Mouse (Mus musculus): Measurements from ENCODE around the gene Tmem222. TPM values are rescaled to one million over a fixed set of nuclear protein-coding genes. Genes with fewer than 3 reads are reported as not detected.
A peak's percentile ranks its signal among the peaks of the same experiment; 100 is the strongest.

Tmem222 gene
- polyA plus RNA-seq, 1 experiment from 2014 or later = 55.5 TPM

DNA sequence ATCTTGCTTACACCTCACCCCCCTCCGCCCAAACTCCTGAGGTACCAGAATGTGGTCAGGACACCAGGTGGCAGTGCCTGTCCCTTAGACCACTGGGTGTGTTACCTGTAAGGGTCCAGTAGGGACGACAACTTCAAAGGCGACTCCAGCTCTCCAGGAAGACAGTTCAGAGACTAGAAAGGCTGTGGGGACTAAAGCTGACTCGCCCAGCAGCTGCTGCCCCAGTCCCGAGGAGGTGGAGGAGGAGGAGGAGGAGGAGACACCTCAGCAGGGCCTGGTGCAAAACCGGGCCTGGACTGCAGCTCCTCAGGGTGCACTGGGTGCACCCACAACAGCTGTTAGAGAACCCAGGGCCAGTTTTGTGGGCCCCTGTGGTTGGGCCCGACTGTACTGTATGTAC lies 14.7 kb downstream of the Tmem222 start, which contains the start of gene Sytl1:
Gene Sytl1 (minus strand): TSS at position 232 of the 400 bp plus-strand sequence.
- Histone ChIP-seq H3K9ac (ENCODE audit: low read length) (no peak within 1 kb of the TSS), H3K27me3 (ENCODE audit: control insufficient read depth, insufficient read depth, low read length) (no peaks in the 10 kb centered on the region), H3K4me3 (ENCODE audit: low read length) (peak within 1 kb of the TSS; percentile 27; the same call in 1 of the 2 replicates), H3K4me2 (ENCODE audit: low read depth, low read length) (peak within 1 kb of the TSS; percentile 25), H3K36me3 (ENCODE audit: control insufficient read depth, insufficient read depth) (peaks cover 23% of the 10 kb centered on the region), H3K27ac (ENCODE audit: low read length) (no peak within 1 kb of the TSS; the same call in 1 of the 2 replicates), H3K4me1 (ENCODE audit: control insufficient read depth, insufficient read depth, low read length) (no peaks in the 10 kb centered on the region), H3K9me3 (replicated peaks; ENCODE audit: control insufficient read depth, low read length) (no peaks in the 10 kb centered on the region)
- WGBS = 30% methylated on average over 7 of the region's 7 CpGs
- no peak for ATAC-seq (replicated peaks; ENCODE audit: extremely low read depth, insufficient read depth, low FRiP score)

DNA sequence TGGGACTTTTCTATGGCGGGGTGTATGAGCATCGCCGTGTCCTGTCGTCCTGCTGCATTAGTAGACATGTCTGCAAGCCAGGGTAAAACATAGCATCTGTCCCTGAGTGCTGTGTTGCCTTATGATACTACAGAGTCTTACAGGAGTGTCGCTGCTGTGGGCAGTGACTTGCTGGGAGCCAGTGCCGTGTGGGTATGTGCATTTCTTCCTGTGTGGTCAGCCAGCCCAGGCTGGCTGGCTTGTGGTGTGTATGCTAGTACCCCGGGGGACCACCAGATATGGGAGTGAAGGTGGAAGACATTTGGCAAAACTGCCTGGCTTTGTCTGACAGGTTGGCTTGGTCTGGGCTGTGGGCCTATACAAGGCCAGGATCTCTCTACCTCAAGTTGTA lies 15.2 kb downstream of the Tmem222 start:
- Histone ChIP-seq H3K4me3 (ENCODE audit: low read length) (peak overlapping the region; percentile 27; the same call in 1 of the 2 replicates), H3K9ac (ENCODE audit: low read length) (no peak overlapping the region), H3K27me3 (ENCODE audit: control insufficient read depth, insufficient read depth, low read length) (peaks cover 2% of the 10 kb centered on the region; the same call in 1 of the 2 replicates), H3K4me2 (ENCODE audit: low read depth, low read length) (peak overlapping the region; percentile 25), H3K9me3 (replicated peaks; ENCODE audit: control insufficient read depth, low read length) (no peaks in the 10 kb centered on the region), H3K36me3 (ENCODE audit: control insufficient read depth, insufficient read depth) (peaks cover 19% of the 10 kb centered on the region), H3K27ac (ENCODE audit: low read length) (no peak overlapping the region), H3K4me1 (ENCODE audit: control insufficient read depth, insufficient read depth, low read length) (no peaks in the 10 kb centered on the region)
- ATAC-seq (replicated peaks; ENCODE audit: extremely low read depth, insufficient read depth, low FRiP score) = no peak
- WGBS = 60% methylated on average over 7 of the region's 7 CpGs

DNA sequence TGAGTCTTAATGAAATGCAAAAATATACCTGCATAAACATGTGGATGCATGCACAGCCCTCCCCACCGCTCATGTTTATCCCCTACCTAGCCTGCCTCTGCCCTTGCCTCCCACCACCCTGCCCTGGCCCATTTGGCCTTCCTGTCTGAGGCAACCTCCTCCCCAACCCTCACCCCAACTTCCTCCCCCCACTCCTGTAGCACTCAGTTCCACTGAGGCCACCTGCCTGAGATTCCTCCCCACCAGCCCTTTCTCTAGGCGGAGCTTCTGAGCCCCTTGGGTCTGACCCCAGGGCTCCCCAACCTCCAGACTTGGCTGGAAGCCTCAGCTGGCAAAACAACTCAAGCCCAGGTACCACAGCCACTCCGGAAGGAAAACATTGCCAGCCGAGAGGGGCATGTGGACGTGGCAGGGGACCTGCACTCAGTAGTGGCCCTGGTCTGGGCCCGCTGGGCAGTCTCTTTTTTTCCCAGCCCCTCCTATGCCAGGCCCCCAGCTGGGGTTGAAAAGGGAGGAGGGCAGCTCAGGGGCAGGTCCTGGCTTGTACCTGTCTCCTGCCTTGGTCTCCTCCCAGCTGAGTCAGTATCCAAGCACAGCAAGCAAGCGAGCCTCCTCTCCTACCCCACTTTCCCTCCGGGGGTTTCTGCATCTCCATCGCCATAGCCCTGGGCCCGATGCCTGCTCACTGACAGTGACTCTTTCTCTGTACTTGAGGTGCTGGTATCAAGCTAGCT lies 15.8 kb downstream of the Tmem222 start:
- H3K9ac ChIP-seq (ENCODE audit: low read length) = no peak overlapping the region
- WGBS = 51% methylated on average over 10 of the region's 10 CpGs
- H3K4me2 ChIP-seq (ENCODE audit: low read depth, low read length) = peak overlapping the region; percentile 25
- H3K9me3 ChIP-seq (replicated peaks; ENCODE audit: control insufficient read depth, low read length) = no peaks in the 10 kb centered on the region
- ATAC-seq (replicated peaks; ENCODE audit: extremely low read depth, insufficient read depth, low FRiP score) = 0 out of 2 replicates have a peak, but pooled peaks have one; percentile 19
- no peak overlapping the region; the same call in 1 of the 2 replicates for H3K4me3 ChIP-seq (ENCODE audit: low read length)
- H3K4me1 ChIP-seq (ENCODE audit: control insufficient read depth, insufficient read depth, low read length) = no peaks in the 10 kb centered on the region
- H3K27ac ChIP-seq (ENCODE audit: low read length) = no peak overlapping the region; the same call in 1 of the 2 replicates
- H3K27me3 ChIP-seq (ENCODE audit: control insufficient read depth, insufficient read depth, low read length) = peaks cover 6% of the 10 kb centered on the region
- peaks cover 16% of the 10 kb centered on the region for H3K36me3 ChIP-seq (ENCODE audit: control insufficient read depth, insufficient read depth)

DNA sequence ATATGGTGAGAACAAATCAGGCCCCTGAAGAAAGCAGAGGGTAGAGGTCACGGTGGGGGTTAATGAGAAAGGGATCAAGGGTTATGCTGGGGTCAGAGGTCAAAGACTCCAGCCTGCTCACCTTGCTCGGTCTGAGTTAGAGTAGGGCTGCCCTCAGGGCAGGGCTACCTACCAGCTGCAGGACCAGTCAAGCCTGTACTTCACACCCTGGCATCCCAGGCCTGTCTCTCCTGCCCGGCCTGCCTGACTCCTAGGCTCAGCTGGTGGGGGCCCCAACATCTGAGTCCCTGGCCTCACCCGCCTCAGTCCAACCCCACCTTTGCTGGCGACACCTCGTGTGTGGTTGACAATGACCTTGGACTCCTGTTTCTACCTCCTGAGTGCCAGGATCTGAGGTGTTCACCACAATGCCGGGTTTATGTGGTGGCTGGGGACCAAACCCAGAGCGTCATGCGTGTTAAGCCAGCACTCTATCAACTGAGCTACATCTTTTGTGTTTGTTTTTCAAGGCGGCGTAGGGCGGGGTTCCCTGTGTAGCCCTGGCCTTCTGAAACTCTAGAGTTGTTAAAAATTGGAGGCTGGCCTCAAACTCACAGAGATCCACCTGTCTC lies 19.7 kb downstream of the Tmem222 start:
- no peak overlapping the region for H3K4me3 ChIP-seq (ENCODE audit: low read length)
- H3K9me3 ChIP-seq (replicated peaks; ENCODE audit: control insufficient read depth, low read length) = no peaks in the 10 kb centered on the region
- WGBS = 78% methylated on average over 12 of the region's 12 CpGs
- no peak overlapping the region for H3K4me2 ChIP-seq (ENCODE audit: low read depth, low read length)
- no peaks in the 10 kb centered on the region for H3K36me3 ChIP-seq (ENCODE audit: control insufficient read depth, insufficient read depth)
- no peak overlapping the region for H3K27ac ChIP-seq (ENCODE audit: low read length)
- no peak for ATAC-seq (replicated peaks; ENCODE audit: extremely low read depth, insufficient read depth, low FRiP score)
- no peaks in the 10 kb centered on the region for H3K4me1 ChIP-seq (ENCODE audit: control insufficient read depth, insufficient read depth, low read length)
- H3K27me3 ChIP-seq (ENCODE audit: control insufficient read depth, insufficient read depth, low read length) = peaks cover 14% of the 10 kb centered on the region
- H3K9ac ChIP-seq (ENCODE audit: low read length) = no peak overlapping the region

DNA sequence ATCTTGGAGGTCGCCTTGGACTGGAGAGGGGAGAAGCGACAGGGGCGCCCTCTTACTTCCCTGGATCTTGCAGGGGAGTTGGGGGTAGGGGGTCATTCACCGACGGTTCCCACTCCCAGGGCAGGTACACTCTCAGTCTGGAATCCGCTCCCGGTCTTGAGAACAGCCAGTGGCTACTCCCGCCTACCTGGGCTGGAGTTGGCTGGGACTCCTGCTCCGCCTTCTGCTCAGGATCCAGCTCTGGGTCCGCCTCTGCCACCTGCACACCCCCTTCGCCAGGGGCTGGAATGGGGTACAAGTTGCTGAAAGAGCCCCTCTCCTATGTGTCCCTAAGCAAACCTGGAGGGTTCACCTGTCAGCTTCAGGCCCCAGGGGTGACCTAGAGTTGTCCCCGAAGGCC lies 20.4 kb downstream of the Tmem222 start:
- H3K27me3 ChIP-seq (ENCODE audit: control insufficient read depth, insufficient read depth, low read length) = peaks cover 16% of the 10 kb centered on the region
- 42% methylated on average over 11 of the region's 12 CpGs for WGBS
- H3K36me3 ChIP-seq (ENCODE audit: control insufficient read depth, insufficient read depth) = no peaks in the 10 kb centered on the region
- peak; percentile 34; the same call in 1 of the 2 replicates for ATAC-seq (replicated peaks; ENCODE audit: extremely low read depth, insufficient read depth, low FRiP score)
- H3K4me1 ChIP-seq (ENCODE audit: control insufficient read depth, insufficient read depth, low read length) = no peaks in the 10 kb centered on the region
- no peaks in the 10 kb centered on the region for H3K9me3 ChIP-seq (replicated peaks; ENCODE audit: control insufficient read depth, low read length)
- no peak overlapping the region for H3K9ac ChIP-seq (ENCODE audit: low read length)
- no peak overlapping the region for H3K27ac ChIP-seq (ENCODE audit: low read length)
- H3K4me3 ChIP-seq (ENCODE audit: low read length) = no peak overlapping the region
- peak overlapping the region; percentile 13; the same call in 1 of the 2 replicates for H3K4me2 ChIP-seq (ENCODE audit: low read depth, low read length)

DNA sequence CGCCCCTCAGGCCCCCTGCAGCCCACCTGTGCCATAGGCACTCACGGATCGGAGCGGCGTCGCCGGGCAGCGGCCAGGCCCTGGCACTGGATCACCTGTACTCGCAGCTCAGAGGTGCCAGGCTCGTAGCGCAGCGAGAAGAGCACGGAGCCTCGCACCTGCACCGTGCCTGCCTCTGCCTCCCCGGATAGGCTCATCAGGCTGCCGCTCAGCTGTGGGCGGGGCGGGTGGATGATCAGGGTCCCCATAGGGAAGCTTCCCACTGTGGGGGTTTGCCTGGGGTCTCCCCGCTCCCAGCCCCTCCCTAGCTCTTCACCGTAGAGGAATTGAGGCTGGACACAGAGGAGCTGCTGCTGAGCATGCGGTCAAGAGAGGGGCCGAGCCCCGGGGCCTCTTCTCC lies 20.8 kb downstream of the Tmem222 start:
- Histone ChIP-seq H3K4me2 (ENCODE audit: low read depth, low read length) (peak overlapping the region; percentile 13; the same call in 1 of the 2 replicates), H3K27ac (ENCODE audit: low read length) (no peak overlapping the region), H3K4me3 (ENCODE audit: low read length) (no peak overlapping the region), H3K9ac (ENCODE audit: low read length) (no peak overlapping the region), H3K36me3 (ENCODE audit: control insufficient read depth, insufficient read depth) (no peaks in the 10 kb centered on the region), H3K4me1 (ENCODE audit: control insufficient read depth, insufficient read depth, low read length) (no peaks in the 10 kb centered on the region), H3K27me3 (ENCODE audit: control insufficient read depth, insufficient read depth, low read length) (peaks cover 20% of the 10 kb centered on the region), H3K9me3 (replicated peaks; ENCODE audit: control insufficient read depth, low read length) (no peaks in the 10 kb centered on the region)
- ATAC-seq (replicated peaks; ENCODE audit: extremely low read depth, insufficient read depth, low FRiP score) = no peak
- WGBS = 28% methylated on average over 24 of the region's 24 CpGs

DNA sequence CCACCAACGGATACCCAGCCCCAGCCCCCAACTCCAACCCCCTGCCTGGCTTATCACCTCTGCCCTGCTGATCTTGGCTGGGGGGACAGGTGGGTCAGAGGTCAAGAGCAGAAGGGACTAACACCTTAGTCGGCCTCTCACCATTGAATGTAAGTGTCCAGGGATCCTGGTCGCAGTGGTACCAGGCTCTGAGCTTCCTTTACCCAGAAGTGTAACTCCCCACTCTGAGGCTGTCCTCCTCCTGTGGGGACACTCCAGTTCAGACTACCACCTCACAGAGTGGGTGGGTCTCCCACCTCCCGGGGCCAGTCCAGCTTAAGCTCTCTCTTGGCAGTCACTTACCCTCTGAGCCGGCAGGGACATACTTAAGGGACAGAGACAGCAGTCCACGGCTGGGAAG lies 22.2 kb downstream of the Tmem222 start:
- peaks cover 34% of the 10 kb centered on the region for H3K27me3 ChIP-seq (ENCODE audit: control insufficient read depth, insufficient read depth, low read length)

DNA sequence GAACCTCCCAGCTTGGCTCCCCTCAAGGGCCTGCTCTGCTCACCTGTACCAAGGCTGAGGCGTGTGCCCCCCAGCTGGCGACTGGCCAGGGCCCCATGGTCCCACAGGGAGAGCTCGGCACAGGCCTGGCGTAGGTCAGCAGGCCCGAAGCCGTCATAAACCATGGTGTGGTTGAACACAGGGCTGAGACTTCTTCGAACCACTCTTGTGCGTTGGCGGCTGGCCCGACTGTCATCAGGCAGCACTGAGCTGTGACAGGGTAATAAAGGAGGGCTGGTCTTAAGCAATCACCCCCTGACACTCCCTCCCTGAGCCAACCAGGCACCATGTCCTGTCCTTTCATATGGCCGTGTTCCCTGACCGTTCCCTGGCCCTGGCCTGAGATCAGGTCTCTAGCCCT lies 24.2 kb downstream of the Tmem222 start:
- Histone ChIP-seq H3K27me3 (ENCODE audit: control insufficient read depth, insufficient read depth, low read length) (peaks cover 47% of the 10 kb centered on the region), H3K27ac (ENCODE audit: low read length) (no peak overlapping the region), H3K9ac (ENCODE audit: low read length) (no peak overlapping the region), H3K4me1 (ENCODE audit: control insufficient read depth, insufficient read depth, low read length) (peaks cover 9% of the 10 kb centered on the region), H3K4me3 (ENCODE audit: low read length) (no peak overlapping the region), H3K36me3 (ENCODE audit: control insufficient read depth, insufficient read depth) (no peaks in the 10 kb centered on the region), H3K4me2 (ENCODE audit: low read depth, low read length) (no peak overlapping the region), H3K9me3 (replicated peaks; ENCODE audit: control insufficient read depth, low read length) (no peaks in the 10 kb centered on the region)
- 68% methylated on average over 12 of the region's 12 CpGs for WGBS
- no peak for ATAC-seq (replicated peaks; ENCODE audit: extremely low read depth, insufficient read depth, low FRiP score)

More for the DNA sequence above, 22.2 kb downstream of the Tmem222 start:
- no peak overlapping the region for H3K4me2 ChIP-seq (ENCODE audit: low read depth, low read length)
- no peak for ATAC-seq (replicated peaks; ENCODE audit: extremely low read depth, insufficient read depth, low FRiP score)
- peaks cover 9% of the 10 kb centered on the region for H3K4me1 ChIP-seq (ENCODE audit: control insufficient read depth, insufficient read depth, low read length)
- no peak overlapping the region for H3K9ac ChIP-seq (ENCODE audit: low read length)
- no peaks in the 10 kb centered on the region for H3K9me3 ChIP-seq (replicated peaks; ENCODE audit: control insufficient read depth, low read length)
- H3K4me3 ChIP-seq (ENCODE audit: low read length) = no peak overlapping the region
- H3K36me3 ChIP-seq (ENCODE audit: control insufficient read depth, insufficient read depth) = no peaks in the 10 kb centered on the region
- WGBS = 50% methylated on average over 6 of the region's 6 CpGs
- H3K27ac ChIP-seq (ENCODE audit: low read length) = no peak overlapping the region

DNA sequence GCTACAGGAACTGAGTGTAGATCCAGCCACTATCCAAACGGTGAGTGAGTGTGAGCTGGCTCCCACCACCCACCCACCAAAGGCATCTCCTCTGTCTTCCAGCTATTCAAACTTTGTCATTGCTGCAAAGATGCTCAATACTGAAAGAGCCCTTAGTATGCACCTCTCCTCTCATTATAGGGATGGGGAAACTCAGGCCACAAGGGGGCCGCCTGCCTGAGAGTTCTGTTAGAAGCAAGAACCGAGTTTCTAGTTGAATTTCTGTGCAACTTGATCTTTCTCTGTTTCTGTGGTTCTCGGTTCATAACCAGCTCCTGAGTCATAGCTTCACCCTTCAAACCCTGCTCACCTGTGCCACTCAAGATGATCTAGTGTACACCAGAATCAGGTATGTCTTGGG lies 25.5 kb downstream of the Tmem222 start:
- Histone ChIP-seq H3K9ac (ENCODE audit: low read length) (no peak overlapping the region), H3K36me3 (ENCODE audit: control insufficient read depth, insufficient read depth) (no peaks in the 10 kb centered on the region), H3K4me3 (ENCODE audit: low read length) (no peak overlapping the region), H3K27me3 (ENCODE audit: control insufficient read depth, insufficient read depth, low read length) (peaks cover 50% of the 10 kb centered on the region), H3K4me2 (ENCODE audit: low read depth, low read length) (no peak overlapping the region), H3K27ac (ENCODE audit: low read length) (no peak overlapping the region), H3K9me3 (replicated peaks; ENCODE audit: control insufficient read depth, low read length) (no peaks in the 10 kb centered on the region), H3K4me1 (ENCODE audit: control insufficient read depth, insufficient read depth, low read length) (peaks cover 9% of the 10 kb centered on the region)
- no peak for ATAC-seq (replicated peaks; ENCODE audit: extremely low read depth, insufficient read depth, low FRiP score)
- WGBS = 51% methylated on average over 4 of the region's 4 CpGs

Measured in heart, embryonic 16.5 days (tissue).